Mouse (Mus musculus) adrenal gland, postnatal 25 days (tissue): ENCODE data around the gene Olfr159. TPM values are rescaled to one million over a fixed set of nuclear protein-coding genes. Genes with fewer than 3 reads are reported as not detected.
"Not testable (repeated sequence)": the region's sequence is repeated elsewhere in the genome, so short reads cannot be mapped to it uniquely, and the experiment has no call there.

Experiments used
- DNase-seq: peaks from one replicate; pipeline ENCODE4 v3.0.0; 2021; ENCODE audit warnings: mixed read lengths
- long read RNA-seq: library from polyadenylated mRNA; stranded (forward); transcript quantifications from one replicate; pipeline ENCODE4 v2.0.0, GENCODE M21; 2021
- total RNA-seq: library from RNA; stranded (reverse); gene quantifications from 2 replicates; pipeline ENCODE4 v1.2.3, GENCODE M21; 2021

The Olfr159 gene
- not detected in 2 replicates for total RNA-seq
- long read RNA-seq, result 0 reads

DNA sequence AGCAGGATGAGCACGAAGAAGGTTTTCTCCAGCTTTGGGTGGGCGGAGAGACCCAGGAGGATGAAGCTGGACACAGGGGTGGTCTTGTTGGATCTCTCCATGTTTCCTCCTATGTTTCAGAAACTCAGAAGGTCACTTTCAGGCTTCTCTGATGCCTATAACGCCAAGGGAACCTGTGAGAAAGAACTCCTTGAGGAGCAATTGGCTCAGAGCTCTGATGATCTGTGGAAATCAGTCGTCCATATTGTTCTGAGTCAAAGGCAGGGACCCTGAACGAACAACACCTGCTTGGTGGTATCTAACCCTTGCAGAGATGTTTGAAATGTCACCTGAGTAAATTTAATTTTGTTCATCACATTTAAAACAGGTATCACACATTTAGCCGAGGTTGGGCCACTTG lies at the start of gene Olfr159:
Gene Olfr159, minus strand, starts transcription at position 101 of the 400 bp plus-strand sequence.
- DNase-seq, result no peak

DNA sequence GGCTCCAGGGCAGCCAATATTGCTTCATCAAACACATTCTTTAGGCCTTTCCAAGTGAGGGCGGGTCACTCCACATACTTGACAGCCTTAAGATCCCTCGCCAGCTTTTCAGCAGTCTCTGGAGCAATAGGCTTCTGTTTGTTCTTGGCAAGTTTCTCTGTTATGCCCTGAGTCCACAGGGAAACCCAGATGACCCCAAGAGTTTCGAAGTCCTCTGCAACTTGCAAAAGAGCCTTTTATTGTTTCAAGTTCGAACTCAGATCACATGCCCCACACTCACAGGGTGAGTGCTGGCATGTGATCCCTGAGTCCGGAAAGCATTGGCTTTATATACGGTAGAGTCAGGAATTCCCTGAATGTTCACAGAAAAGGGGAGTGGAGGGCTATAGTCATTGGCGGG lies 28.1 kb upstream of the Olfr159 start:
- no peak for DNase-seq

DNA sequence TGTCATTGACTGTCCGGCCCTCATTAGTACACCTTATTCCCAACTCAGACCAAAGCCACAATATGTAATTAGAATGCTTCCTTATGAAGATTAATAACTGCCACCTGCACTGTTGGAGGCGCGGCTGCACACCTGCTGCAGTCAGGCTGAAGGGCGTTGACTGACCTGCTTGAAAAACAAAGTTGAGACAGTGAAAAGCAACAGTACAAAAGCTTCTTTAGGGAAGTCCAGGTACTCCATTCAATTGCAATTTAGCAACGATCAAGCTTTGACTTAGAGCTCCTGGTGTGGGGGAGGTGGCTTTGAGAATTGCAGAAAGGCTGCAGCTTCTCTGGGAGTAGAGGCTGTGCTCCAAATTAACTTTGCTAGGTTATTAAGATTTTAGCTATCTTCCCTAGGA lies 25.0 kb upstream of the Olfr159 start:
- not testable (repeated sequence) for DNase-seq

DNA sequence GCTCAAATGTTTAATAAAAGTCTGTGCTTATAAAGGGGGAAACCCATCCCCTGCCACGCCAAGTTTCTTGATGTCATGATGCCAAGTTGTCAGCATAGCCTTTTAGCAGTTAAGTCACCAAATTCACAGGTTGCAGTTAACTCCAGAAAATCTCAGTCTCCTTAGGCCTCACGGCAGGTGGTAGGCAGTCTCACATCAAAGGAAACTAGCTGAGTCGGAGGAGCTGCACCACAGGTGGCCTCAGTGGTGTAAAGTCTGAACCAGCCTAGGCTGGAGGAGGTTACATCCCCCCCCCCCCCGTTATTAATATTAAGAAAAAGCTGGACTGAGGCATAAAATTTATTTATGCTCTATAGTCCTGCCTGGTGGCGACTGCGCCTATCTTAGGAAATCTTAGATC lies 24.5 kb upstream of the Olfr159 start:
- no peak for DNase-seq

DNA sequence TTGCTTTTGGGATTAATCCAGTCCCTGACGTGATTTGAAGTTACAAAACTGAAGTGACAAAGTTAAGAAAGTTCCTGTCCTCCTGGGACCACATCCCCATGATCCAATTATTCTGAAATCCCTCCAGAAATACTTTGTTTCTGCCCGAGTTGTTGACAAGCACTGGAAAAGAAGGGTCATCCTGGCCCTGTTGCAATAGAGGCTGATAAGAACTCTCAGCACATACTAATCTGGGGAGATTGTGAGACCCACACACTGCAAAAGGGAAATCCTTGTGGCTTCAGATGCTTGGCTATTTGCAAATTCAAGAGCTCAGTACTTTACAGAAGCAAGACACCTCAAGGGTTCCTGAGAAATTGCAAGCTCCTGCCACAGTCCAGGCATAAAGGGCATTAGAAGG lies 1.5 kb upstream of the Olfr159 start:
- no peak for DNase-seq

DNA sequence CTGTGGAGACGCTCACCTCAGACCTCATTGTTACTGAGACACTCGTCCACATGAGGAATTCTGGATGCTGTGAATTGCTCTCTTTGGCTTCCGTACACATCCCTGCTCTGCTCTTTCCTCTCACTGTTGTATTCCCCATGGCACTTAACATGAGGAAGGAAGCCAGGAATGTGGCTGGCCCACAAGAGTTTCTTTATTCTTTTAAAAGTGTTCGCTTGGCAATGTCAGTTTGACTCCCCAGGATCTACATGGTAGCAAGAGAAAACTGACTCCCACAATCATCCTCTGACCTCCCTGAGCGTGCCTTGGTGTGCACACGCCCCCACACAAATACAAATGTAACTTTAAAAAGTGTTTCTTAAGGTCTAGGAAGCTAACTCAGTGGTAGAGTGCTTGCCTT lies 817 bp upstream of the Olfr159 start:
- DNase-seq, result no peak

DNA sequence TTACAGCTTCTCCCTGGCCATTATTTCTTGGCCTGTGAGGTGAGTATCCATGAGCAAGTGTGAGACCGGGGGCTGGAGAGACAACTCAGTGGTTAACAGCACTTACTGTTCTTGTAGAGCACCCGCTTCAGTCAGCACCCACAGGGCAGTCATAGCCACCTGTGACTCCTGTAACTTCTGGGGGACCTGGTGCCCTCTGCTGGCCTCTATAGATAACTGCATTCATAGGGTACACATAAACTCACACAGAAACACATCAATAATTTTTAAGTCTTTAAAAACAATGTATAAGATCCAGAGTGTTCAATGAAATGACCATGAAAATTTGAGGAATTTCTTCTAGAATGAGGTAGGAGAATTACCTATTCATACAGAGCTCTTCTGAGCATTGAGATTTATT lies 1.4 kb downstream of the Olfr159 start:
- no peak for DNase-seq

DNA sequence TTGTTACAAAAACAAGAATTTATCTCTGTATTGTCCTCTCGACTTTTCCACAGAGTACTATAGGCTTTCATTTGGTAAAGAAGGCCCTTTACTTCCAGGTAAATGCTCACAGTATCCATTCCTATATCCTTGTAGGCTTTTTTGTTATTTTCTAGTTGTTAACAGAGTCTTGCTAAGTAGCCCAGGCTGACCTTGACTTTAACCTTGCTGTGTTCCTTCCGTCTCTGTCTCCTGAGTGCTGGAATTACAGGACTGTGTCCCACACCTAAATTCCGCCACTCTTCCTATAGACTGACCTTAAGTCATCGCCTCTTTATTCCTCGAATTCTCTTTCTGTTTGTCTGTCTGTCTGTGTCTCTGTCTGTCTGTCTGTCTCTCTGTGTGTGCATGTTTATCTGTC lies 2.5 kb downstream of the Olfr159 start:
- DNase-seq, result no peak

DNA sequence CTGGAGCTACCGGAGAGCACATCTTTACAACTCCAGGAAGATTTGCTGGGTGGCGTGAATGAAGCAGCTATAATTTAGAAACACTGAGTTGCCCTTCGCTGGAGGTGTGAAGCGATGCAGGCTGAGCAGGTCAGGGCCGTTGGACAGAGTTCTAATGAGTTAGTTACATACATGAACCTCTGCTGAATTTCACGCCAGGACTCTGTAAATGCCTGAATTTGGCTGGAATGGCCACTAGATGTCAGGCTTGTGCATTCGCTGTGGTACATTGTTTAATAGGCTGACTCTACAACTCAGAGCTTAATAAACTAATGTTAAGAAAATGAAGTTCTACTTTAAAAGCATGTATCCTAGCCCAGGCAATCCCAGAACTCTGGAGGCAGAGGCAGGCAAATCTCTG lies 7.4 kb downstream of the Olfr159 start:
- DNase-seq, result peak; percentile 36

DNA sequence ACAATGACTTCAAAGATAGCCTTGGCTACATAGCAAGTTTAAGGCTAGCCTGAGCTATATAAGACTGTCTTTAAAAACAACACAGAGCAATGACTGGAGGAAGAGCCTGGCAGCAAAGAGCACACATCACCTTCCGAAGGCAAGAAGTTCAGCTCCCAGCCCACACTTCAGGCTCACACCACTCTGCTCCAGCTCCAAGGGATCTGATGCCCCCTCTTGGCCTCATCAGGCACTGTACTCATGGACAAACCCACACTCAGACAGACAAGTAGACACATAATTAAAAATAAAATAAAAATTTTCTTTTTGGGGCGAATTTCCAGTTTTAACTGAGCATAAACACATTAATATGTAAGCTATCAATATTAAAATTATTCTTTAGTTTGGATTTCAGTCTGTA lies 9.5 kb downstream of the Olfr159 start:
- no peak for DNase-seq

DNA sequence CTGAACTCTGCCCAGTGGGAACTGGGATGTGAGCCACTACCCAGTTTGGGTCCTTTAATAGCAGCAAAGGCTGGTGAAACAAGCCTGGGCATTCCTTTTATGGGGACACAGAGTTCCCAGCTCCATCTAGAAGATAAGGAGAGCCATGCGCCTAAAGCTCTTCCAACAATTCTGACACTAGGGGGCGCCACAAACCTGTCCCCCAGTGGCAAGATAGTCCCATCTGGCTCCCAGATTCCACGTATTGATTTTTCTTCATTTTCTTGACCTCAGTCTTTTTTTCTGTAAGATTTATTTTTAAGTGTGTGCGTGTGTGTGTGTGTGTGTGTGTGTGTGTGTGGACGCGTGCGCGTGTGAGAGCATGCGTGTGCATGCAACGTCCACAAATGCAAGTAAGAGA lies 10.3 kb downstream of the Olfr159 start:
- peak; percentile 51 for DNase-seq

DNA sequence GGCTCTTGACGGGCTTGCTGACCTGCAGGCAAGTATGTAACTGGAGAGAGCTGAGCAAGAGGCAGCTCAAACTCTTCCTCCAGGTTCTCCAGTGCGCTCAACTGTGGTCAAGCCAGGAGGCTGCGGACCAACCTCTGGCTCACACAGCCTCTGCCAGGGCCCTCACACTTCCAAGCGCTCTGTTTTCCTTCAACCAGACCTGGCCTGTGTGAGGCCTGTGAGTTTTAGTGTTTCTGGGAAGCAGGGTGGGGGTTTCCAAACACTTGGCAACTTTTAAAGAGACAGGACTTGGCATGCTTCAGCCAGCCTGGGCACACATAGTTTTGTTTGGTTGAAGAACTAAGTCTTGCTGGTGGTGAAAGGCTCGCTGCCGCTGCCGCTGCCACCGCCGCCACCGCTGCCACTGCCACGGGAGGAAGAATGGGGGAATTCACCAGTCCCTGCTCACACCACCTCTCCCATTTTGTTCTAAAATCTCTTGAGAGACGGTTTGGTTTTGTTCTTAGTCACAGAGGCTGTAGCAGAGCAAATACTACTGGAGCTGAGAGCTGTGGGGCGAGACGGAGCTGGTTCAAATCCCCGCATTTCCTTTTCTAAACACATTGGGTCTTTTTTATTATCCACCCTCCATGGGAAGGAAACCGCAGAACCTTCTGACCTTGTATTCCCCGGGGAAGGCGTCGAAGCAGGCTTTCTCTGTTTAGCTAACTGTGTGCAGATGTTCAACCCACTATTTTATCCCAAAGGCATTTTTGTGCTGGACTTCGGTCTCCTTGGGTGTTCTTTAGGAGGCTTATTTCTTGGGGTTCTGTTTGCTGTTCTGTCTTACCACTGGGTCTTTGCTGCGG lies 11.0 kb downstream of the Olfr159 start:
- DNase-seq, result no peak

DNA sequence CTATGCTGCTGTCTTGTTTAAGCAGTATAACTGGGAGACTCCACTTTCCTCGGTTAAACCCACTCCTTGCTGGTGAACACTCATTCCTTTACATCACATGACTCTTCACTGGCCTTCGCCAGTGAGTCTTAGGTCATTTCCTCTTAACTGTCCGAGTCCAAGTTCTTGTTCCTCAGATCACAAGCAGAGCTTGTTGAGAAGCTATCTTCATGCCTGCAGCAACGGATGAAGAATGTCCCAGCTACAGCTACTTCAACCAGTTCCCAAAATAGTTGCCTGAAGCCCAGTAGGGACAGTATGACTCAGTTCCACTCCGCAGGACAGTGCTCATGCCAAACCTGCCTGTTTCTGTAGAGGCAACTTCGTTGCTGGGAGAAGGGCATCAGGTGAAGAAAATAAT lies 13.6 kb downstream of the Olfr159 start:
- DNase-seq, result no peak

DNA sequence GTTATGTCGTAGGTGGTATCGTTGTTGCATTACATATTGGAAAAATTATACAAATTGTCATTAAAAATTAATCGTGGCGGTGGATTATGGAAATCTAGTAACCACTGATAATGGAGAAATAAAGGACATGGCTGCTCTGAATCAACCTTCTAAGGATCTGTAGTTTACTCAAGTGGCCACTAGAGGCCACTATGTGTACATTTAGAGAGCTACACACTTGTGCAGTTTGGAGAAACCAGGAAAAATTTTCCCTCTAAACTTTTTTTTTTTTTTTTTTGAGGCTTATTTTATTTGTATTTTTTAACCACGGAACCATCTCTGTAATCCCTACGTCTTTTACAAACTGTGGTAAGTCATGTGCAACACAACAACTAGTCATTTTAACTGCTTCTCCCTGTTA lies 25.6 kb downstream of the Olfr159 start:
- DNase-seq, result no peak

DNA sequence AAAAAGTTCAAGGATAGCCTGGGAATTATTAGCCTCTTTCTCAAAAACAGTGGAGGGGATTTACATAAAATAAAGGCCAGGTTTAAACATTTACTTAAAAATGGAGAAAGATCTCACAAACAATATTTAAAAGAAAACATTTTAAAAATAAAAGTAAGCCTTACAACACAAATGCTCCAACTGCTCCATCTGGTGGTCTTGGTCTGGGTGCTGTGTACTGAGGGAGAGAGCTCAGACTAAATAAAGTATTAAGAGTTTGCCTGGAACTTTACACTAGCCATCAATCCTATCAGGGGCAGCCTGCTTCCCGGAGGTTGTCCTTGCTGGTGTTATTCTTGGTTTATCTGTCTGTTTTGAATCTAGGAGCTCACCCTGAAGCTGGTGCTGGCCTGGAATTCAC lies 27.7 kb downstream of the Olfr159 start:
- no peak for DNase-seq

DNA sequence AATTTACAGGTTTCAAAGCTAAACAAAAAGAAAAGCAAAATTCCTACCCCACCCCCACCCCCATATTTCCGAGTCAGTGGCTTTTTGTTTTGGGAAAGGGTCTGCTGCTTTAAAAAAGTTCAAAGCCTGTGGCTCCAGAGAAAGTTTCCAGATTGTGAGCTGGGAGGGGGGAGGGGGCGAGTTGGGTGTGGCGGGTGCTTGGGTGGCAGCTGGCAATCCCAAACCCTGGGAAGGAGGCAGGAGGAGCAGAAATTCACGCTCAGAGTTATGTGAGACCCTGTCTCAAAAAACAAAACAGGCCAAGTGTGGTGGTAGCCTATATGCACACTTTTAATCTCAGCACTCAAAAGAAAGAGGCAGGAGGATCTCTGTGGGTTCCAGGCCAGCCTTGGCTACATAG lies 28.2 kb downstream of the Olfr159 start:
- DNase-seq, result no peak

DNA sequence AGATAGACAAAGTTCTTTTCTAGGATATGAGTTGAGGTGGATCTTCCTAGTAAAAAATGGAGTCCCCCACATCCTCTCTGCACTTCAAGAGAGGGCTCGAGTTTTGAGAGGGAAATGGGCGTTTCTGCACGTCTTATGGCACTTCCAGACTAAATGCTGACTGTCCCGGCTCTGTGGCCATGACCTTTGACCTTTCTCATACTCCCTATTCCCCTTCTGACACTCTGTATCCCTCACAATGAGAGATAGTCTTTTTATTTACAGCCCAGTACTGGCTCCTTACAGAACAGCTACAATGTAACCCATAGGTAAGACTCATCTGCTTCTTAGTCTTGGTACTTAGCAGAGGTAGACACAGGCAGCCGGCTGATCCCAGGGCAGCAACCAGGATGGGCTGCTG lies 29.3 kb downstream of the Olfr159 start:
- no peak for DNase-seq

DNA sequence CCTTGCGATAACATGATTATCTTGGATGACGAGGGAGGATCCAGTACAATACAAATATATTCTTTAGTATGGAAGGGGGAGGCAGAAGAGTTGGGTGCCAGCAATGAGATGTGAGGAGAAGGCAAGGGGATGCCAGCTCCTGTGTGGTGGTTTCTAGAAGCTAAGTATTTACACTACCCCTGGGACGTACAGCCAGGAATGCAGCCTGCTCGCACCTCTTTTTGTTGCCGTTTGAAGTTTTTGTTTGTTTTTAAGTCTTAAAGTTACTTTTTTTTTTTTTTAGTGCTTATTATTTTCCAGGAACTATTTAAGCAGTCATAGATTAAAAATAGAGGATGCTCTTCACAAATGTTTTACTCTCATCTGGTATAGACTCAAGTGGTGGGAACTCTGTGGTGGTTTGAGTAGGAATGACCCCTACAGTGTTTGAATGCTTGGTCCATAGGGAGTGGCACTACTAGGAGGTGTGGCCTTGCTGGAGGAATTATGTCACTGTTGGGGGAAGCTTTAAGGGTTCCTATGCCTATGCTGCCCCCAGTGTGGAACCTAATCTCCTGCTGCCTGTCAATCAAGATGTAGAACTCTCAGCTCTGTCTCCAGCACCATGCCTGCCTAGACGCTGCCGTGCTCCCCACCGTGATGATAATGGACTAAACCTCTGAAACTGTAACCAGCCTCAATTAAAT lies 31.7 kb downstream of the Olfr159 start:
- DNase-seq, result no peak

DNA sequence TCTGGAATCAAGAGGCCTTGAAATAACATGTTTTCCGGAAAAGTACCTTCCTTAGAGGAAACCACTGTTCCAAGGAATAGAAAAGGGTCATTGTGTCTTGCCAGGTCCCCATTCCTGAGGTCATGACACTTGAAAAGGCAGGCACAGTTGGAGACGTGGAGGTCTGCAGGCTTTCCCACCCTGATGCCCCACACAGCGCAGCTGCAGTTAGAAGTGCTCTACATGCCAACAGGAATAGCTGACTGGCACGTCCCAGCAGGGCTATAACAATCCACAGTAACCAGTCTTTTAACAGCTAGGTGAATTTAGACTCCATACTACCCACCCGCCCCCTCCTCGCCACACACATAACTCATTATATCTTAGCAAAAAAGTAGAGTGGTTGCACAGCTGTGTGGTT lies 33.7 kb downstream of the Olfr159 start:
- no peak for DNase-seq

DNA sequence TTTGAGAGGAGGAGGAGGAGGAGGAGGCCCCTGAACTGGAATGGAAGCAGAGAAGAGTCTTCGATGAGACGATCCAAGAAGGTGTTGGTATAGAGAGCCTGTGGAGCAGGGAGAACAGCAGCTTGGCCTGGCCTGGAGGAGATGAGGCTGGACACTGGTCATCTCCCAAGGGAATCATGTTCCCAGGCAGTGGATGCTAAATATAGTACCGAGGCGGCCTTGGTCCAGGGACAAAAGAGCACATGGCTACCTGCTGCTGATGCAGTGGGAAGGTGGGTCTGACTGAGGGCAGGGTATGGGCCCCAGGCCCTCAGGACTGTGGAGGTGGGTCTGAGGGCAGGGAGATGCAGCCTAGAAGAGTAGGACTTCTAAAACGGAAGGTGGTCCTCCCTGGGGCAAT lies 37.6 kb downstream of the Olfr159 start:
- DNase-seq, result no peak

DNA sequence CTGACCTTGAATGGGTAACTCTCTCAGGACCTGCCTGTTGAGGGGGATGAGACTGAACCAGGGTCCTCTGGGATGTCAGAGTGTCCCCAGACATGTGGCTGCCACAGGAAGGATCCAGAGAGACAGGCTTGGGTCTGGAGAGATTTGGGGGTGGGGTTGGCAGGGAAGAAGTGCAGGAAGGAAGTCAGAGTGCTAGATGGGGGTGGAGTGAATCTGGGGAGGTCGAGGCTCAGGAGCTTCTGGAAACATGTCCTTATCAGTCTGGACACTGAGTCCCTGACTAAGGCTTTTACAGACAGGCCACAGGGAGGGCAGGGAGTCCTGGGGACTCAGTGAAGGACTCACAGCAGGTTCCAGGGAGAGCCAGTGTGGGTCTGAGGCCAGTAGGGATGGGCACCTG lies 38.6 kb downstream of the Olfr159 start:
- DNase-seq, result no peak

DNA sequence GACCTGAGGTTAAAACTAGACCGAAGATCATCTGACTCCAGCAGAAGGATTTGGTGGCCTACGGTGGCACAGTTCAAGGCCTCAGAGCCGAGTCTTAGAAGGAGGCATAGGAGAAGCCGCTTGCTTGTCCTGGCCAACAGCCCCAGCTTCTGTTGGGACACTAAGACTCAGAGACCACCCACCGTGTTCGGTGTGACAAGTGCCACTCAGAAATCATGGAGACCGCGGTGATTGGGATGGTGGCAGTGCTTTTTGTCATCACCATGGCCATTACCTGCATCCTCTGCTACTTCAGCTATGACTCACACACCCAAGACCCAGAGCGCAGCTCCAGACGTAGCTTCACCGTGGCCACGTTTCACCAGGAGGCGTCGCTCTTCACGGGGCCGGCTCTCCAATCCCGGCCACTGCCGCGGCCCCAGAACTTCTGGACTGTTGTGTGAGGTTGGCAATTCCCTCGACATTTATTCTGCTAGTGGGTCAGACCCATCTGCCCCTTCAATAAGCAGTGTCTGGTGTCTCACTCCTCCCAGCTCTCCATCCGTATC lies 40.0 kb downstream of the Olfr159 start:
- DNase-seq, result no peak

DNA sequence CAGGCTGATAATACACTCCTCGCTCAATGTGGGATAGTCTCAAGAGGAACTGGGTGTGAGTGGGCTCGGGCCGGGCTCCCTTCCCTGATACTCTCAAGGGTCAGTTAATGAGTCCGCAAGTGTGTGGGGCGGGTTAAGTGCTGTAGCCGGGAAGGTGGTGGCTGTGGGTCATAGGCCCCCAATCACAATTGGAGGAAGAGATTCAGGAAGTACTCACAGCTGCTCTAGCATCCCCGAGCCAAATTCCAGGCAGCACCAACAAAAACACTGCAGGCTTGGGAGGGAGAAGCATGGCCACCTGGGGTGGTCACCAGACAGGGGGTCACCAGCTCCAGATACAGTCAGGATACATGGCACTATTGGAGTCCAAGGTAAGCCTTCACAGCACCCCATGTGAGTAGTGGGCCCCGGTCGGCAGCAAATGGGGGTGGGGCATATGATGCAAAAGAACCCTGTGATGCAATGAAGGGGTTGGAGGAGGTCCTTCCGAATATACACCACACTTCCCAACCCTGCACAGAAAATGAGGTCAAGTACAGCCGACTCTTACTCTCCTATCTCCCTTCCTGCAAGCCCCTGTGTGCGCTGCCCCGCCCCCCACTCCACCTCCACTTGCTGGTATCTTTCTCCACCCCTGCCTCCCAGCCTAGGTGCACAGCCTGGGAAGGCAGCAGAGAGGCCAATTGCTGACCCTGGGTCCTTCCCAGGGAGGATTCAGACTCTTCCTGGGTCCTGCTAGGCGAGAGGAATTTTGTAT lies 40.8 kb downstream of the Olfr159 start, which contains the start of gene Spaar:
Gene Spaar, plus strand, starts transcription at position 241 of the 757 bp plus-strand sequence.
- DNase-seq, result no peak
